Mouse (Mus musculus) activated CD4-positive, CD25-positive, alpha-beta regulatory T cell, adult 9 weeks (primary cell): ENCODE results near the gene Vps36. TPM values are rescaled to one million over a fixed set of nuclear protein-coding genes. Genes with fewer than 3 reads are reported as not detected.

Experiments
- polyA plus RNA-seq: library from polyadenylated mRNA; unstranded; fragments of 100-300 nt; shearing (Covaris generic); gene quantifications from one replicate; pipeline ENCODE4 v1.2.1, GENCODE M21; 2017

Vps36 gene
- 45.3 TPM for polyA plus RNA-seq

GRCm38 (mm10) chr8:22192660-22193431 is at the start of gene Vps36:
Gene Vps36, plus strand, starts transcription at chr8:22192809.

GRCm38 (mm10) chr8:22166080-22166603 is 26.5 kb upstream of the Vps36 start, which contains the start of gene Nek3:
Gene Nek3, minus strand, starts transcription at chr8:22166435.

DNA sequence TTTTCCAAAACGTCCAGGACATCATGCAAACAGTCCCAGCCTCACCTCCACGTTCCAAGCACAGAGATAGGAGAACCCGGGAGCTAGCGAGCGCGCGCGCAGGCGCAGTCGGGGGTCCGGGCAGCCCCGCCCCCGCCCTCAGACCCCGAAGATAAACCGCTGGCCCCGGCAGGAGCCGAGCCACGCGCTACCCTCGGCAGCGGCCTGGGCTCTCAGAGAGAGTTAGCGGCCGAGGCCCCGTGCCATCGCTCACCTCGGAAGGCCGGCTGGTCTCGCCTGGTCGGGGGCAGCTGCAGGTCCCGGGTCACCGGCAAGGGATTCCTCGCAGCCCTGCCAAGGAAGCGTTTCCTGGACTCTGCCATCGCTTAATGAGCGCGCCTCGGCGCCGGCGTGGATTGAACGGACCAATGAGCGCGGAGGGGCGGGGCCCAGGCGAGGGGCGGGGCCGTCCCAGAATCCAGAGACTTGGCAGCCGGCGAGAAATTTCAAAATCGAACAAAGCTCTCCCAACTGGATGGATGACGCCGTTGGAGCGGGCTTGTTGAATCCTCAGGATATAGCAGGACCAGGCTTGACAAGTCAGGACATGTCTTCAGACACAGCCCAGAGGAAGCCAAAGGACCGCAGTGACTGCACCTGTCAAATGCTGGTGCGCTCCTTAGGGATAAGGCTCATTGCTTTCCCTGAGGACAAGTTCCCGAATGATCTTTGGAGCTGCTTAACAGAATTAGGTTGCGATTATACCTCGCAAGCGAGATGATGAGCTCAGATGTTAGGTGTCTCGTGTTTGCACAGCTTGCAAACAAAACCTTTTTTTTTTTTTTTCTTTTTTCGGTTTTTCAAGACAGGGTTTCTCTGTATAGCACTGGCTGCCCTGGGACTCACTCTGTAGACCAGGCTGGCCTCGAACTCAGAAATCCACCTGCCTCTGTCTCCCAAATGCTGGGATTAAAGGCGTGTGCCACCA is 6.9 kb upstream of the Vps36 start, which contains the start of gene Ckap2:
TSS of gene Ckap2 (minus strand) at position 389 of the 967 bp plus-strand sequence.

GRCm38 (mm10) chr8:22227061-22227877 is 34.7 kb downstream of the Vps36 start, which contains the start of gene Thsd1:
Gene Thsd1, plus strand, starts transcription at chr8:22227313.

Other genes with a start within 250 kb of the Vps36 start
- not detected for gene Defb13, start 246.0 kb upstream of the Vps36 start, polyA plus RNA-seq
- not detected for gene Fam90a1a, start 234.1 kb upstream of the Vps36 start, polyA plus RNA-seq
- gene Ccdc70, start 223.0 kb upstream of the Vps36 start, polyA plus RNA-seq = not detected
- gene Atp7b, start 132.5 kb upstream of the Vps36 start, polyA plus RNA-seq = 0.10 TPM
- 9.6 TPM for gene Alg11, start 132.1 kb upstream of the Vps36 start, polyA plus RNA-seq
- gene Nek5, start 67.8 kb upstream of the Vps36 start, polyA plus RNA-seq = not detected
- gene Nek3, start 26.4 kb upstream of the Vps36 start, polyA plus RNA-seq = 10.5 TPM
- gene Ckap2, start 7.0 kb upstream of the Vps36 start, polyA plus RNA-seq = 4.4 TPM
- 0.16 TPM for gene Thsd1, start 34.5 kb downstream of the Vps36 start, polyA plus RNA-seq
- not detected for gene Tpte, start 90.6 kb downstream of the Vps36 start, polyA plus RNA-seq
- 7.3 TPM for gene Slc25a15, start 205.8 kb downstream of the Vps36 start, polyA plus RNA-seq
- 26.7 TPM for gene Mrps31, start 218.6 kb downstream of the Vps36 start, polyA plus RNA-seq